Mouse (Mus musculus) CH12.LX (cell line): ENCODE results near the gene Synpo2l.

Source experiments
- BHLHE40 ChIP-seq: IDR thresholded peaks from 2 replicates; pipeline ENCODE4 v1.6.1; 2011; ENCODE audit warnings: mild to moderate bottlenecking, low read depth, low read length, improper control_type of control experiment
- CTCF ChIP-seq, 2 experiments: IDR thresholded peaks in 1 of 2; conservative IDR thresholded peaks in 1 of 2; 2 replicates each; pipeline ENCODE4 v1.5.1; 2011 to 2012; ENCODE audit warnings: low read depth in 2 of 2, low read length in 2 of 2, improper control_type of control experiment in 1 of 2, inconsistent platforms in 1 of 2, mild to moderate bottlenecking in 1 of 2, moderate library complexity in 1 of 2
- E2F4 ChIP-seq: IDR thresholded peaks from 2 replicates; pipeline ENCODE4 v1.6.1; 2011; ENCODE audit warnings: low read depth, low read length, improper control_type of control experiment; ENCODE audit not compliant: insufficient replicate concordance
- EP300 ChIP-seq: IDR thresholded peaks from 2 replicates; pipeline ENCODE4 v1.6.1; 2011; ENCODE audit warnings: low read length, improper control_type of control experiment
- POLR2A ChIP-seq: IDR thresholded peaks from 2 replicates; pipeline ENCODE4 v1.6.1; 2011; ENCODE audit warnings: low read depth, mild to moderate bottlenecking, improper control_type of control experiment, low read length
- RAD21 ChIP-seq: IDR thresholded peaks from 2 replicates; pipeline ENCODE4 v1.6.1; 2011; ENCODE audit warnings: low read depth, mild to moderate bottlenecking, low read length, improper control_type of control experiment, moderate library complexity
- SIN3A ChIP-seq: IDR thresholded peaks from 2 replicates; pipeline ENCODE4 v1.6.1; 2012; ENCODE audit warnings: low read length, improper control_type of control experiment, inconsistent platforms

GRCm38 (mm10) chr14:20659687-20660086, 8.5 kb downstream of the Synpo2l start:
- TF ChIP-seq E2F4 (no peak), CTCF (conservative IDR thresholded peaks at IDR 0.05 in 1 of 2, IDR thresholded peaks at IDR 0.05 in 1 of 2; ENCODE audit: low read depth in 2 of 2, low read length in 2 of 2) (no peak), EP300 (no peak), POLR2A (no peak), SIN3A (no peak), RAD21 (no peak), BHLHE40 (no peak)
